Mouse (Mus musculus) embryonic stem cell, embryonic (primary cell): ENCODE results near the gene Dnajb8.

Experiments used
- CTCF ChIA-PET, 4 experiments: fragments of 300-600 bp in 2 of 4; fragments of 350-600 bp in 2 of 4; sonication (Branson Sonifier 250); formaldehyde crosslinking; loops; one replicate each; lab custom pipeline; 2022; ENCODE audit warnings: inconsistent platforms in 2 of 4; lab: Charles Lee
- POLR2A ChIA-PET, 4 experiments: fragments of 300-600 bp in 2 of 4; fragments of 350-600 bp in 2 of 4; sonication (Branson Sonifier 250); formaldehyde crosslinking; loops; one replicate each; lab custom pipeline; 2022; ENCODE audit warnings: antibody characterized with exemption in 4 of 4, inconsistent platforms in 1 of 4; lab: Charles Lee

Dnajb8 gene

DNA sequence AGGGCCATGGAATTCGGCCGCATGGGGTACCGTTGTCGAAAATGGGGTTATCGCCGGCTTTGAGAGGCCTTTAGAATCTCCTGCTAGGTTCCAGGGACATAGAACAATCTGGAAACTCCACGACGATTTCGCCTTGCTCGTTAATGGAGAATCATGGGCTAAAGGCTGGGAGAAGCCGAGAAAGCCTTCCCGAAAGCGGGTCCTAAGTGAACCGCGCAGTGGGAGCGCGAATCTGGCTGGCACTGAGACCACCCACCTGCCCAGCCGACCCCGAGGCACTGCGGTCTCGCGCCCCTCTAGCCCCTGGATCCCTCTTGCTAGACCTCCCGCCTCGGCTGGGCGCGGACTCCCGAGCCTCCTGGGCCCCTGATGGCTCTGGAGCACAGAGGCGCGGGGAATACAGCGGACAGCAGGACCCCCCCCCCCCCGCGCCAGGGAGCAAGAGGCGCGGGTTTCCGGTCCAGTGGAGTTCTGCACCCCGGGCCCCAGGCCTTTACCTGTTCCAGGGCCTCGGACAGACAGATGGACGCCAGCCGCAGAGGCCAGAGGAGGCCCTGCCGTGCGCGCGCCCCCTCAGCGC is 25.2 kb upstream of the Dnajb8 start:
- ChIA-PET CTCF (interaction anchor here in 1 of 4 experiments (0.9 kb wide), 1 partner anchor 46 kb away, joined by 4 read pairs; no protein-coding TSS in a partner anchor), POLR2A (interaction anchor here in 3 of 4 experiments (0.5 to 13.0 kb wide), 6 partner anchors 31 to 128 kb away, joined by 3 to 168 read pairs (median 4); no protein-coding TSS in a partner anchor)

- CTCF ChIA-PET = interaction anchor here in 2 of 4 experiments (0.9 kb wide), 3 partner anchors 8 to 45 kb away, joined by 3 to 5 read pairs (median 4); no protein-coding TSS in a partner anchor
Measured at GRCm38 (mm10) chr6:88197313-88198069, 24.6 kb upstream of the Dnajb8 start.

GRCm38 (mm10) chr6:88198070-88198940 is 23.8 kb upstream of the Dnajb8 start:
- ChIA-PET POLR2A (interaction anchor here (0.6 to 13.0 kb wide), 17 partner anchors 9 to 697 kb away, joined by 3 to 168 read pairs (median 5); partner anchors contain the start of gene Eefsec (in 1 of the 4)), CTCF (interaction anchor here (0.7 to 2.4 kb wide), 9 partner anchors 9 to 285 kb away, joined by 3 to 9 read pairs (median 4); no protein-coding TSS in a partner anchor)

More at GRCm38 (mm10) chr6:88197313-88198069, 24.6 kb upstream of the Dnajb8 start:
- POLR2A ChIA-PET = interaction anchor here (0.6 to 13.0 kb wide), 13 partner anchors 8 to 698 kb away, joined by 3 to 168 read pairs (median 5); partner anchors contain the start of gene Eefsec (in 1 of the 4)

GRCm38 (mm10) chr6:88199001-88199717 is 22.9 kb upstream of the Dnajb8 start:
- CTCF ChIA-PET = interaction anchor here (0.6 to 2.4 kb wide), 7 partner anchors 43 to 661 kb away, joined by 3 to 9 read pairs (median 4); no protein-coding TSS in a partner anchor
- POLR2A ChIA-PET = interaction anchor here in 3 of 4 experiments (0.6 to 13.0 kb wide), 16 partner anchors 8 to 686 kb away, joined by 3 to 168 read pairs (median 6); no protein-coding TSS in a partner anchor

GRCm38 (mm10) chr6:88199718-88200692 is 22.1 kb upstream of the Dnajb8 start:
- CTCF ChIA-PET = interaction anchor here (0.6 to 2.4 kb wide), 9 partner anchors 10 to 1446 kb away, joined by 3 to 10 read pairs (median 5); no protein-coding TSS in a partner anchor

DNA sequence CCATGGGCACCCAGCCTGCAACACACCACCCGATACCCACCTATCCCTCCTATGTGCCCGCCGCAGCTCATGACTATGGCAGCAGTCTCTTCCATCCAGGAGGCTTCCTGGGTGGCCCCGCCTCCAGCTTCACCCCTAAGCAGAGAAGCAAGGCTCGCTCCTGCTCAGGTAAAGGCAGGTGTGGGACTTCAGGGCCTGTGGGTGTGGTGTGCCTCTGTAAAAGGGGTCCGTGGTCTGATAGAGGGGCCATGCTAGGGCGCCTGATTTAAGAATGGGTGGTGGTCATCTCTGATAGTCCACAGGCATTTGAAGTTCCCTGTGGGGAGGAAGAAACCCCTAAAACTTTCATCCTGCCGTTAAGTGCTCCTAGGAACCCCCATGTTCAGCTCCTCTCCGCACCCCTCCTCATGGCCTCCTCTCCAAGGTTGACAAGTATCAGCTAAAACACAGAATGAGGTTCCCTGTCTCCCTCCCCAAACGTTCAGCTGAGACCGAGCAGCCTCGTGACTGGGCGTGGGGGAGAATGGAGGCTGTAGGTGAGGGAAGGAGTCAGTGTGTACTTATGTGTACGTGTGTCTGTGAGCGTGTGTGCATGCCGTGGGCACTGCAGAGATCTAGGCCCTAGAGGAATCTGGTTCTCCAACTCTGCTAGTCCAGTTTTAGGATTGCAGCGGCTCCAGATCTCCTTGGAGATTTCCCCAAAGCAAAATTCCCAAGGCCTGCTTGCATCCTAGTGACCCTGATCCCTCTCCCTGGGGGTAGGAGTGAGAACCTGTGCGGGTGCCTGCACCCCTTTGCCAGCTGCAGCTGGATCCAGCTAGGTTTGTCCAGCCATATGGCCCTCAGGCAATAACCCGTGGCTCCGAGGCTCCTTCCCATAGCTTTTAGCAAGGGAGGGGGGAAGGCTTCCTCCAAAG is 21.1 kb upstream of the Dnajb8 start:
- POLR2A ChIA-PET = interaction anchor here (0.5 to 13.0 kb wide), 16 partner anchors 9 to 627 kb away, joined by 3 to 168 read pairs (median 6); no protein-coding TSS in a partner anchor
- CTCF ChIA-PET = interaction anchor here (0.7 to 2.4 kb wide), 7 partner anchors 11 to 1447 kb away, joined by 3 to 10 read pairs (median 6); no protein-coding TSS in a partner anchor

More at GRCm38 (mm10) chr6:88199718-88200692, 22.1 kb upstream of the Dnajb8 start:
- POLR2A ChIA-PET = interaction anchor here (0.5 to 13.0 kb wide), 19 partner anchors 8 to 628 kb away, joined by 3 to 168 read pairs (median 6); no protein-coding TSS in a partner anchor

- POLR2A ChIA-PET = interaction anchor here in 3 of 4 experiments (0.6 to 13.0 kb wide), 10 partner anchors 7 to 242 kb away, joined by 3 to 168 read pairs (median 8); no protein-coding TSS in a partner anchor
- CTCF ChIA-PET = interaction anchor here in 2 of 4 experiments (0.6 to 2.1 kb wide), 4 partner anchors 12 to 40 kb away, joined by 3 to 9 read pairs (median 3); no protein-coding TSS in a partner anchor
Measured at GRCm38 (mm10) chr6:88201926-88202700, 20.0 kb upstream of the Dnajb8 start.

GRCm38 (mm10) chr6:88202921-88203690 is 19.0 kb upstream of the Dnajb8 start:
- ChIA-PET POLR2A (interaction anchor here in 3 of 4 experiments (0.6 to 3.4 kb wide), 7 partner anchors 9 to 173 kb away, joined by 3 to 17 read pairs (median 3); partner anchors contain the start of gene Gata2 (in 1 of the 3)), CTCF (interaction anchor here in 3 of 4 experiments (0.6 to 1.5 kb wide), 4 partner anchors 9 to 316 kb away, joined by 3 to 6 read pairs (median 3); partner anchors contain the start of gene Gata2 (in 1 of the 3))

GRCm38 (mm10) chr6:88203791-88204405 is 18.2 kb upstream of the Dnajb8 start:
- ChIA-PET CTCF (interaction anchor here in 3 of 4 experiments (0.6 to 1.5 kb wide), 4 partner anchors 10 to 315 kb away, joined by 3 to 6 read pairs (median 3); partner anchors contain the start of gene Gata2 (in 1 of the 3)), POLR2A (interaction anchor here in 3 of 4 experiments (0.6 to 1.9 kb wide), 6 partner anchors 9 to 172 kb away, joined by 3 to 8 read pairs (median 4); partner anchors contain the start of gene Gata2 (in 1 of the 3))

DNA sequence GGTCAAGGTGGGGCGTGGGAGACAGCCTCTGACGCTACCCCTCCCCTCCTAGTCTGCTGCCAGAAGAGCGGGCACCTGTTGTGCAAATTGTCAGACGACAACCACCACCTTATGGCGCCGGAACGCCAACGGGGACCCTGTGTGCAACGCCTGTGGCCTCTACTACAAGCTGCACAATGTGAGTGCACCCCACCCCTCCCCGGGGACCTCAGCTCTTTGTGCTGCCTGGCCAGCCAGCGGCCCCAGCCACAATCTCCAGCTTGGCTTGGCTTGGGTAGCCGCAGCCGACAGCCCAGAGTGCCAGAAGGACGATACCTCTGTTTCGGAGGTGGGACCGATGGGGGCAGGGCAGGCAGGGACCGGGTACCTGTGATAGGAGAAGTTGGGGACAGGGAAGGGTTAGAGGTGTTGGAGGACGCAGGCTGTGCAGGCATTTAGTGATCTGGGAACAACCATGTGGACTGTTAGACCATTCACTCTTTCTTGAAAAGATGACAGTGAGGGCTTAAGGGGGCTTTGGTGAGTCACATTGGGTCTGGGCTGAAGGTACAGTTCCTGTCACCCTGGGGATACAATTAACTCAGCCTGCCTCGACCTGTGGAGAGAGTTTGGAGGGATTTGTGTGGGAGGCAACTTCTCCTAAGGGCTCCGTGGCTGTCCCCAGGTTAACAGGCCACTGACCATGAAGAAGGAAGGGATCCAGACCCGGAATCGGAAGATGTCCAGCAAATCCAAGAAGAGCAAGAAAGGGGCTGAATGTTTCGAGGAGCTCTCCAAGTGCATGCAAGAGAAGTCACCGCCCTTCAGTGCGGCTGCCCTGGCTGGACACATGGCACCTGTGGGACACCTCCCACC is 17.3 kb upstream of the Dnajb8 start:
- CTCF ChIA-PET = interaction anchor here in 2 of 4 experiments (0.6 to 2.0 kb wide), 4 partner anchors 10 to 651 kb away, joined by 3 to 5 read pairs (median 4); no protein-coding TSS in a partner anchor
- POLR2A ChIA-PET = interaction anchor here in 2 of 4 experiments (0.6 to 2.2 kb wide), 7 partner anchors 10 to 97 kb away, joined by 3 to 8 read pairs (median 5); no protein-coding TSS in a partner anchor

DNA sequence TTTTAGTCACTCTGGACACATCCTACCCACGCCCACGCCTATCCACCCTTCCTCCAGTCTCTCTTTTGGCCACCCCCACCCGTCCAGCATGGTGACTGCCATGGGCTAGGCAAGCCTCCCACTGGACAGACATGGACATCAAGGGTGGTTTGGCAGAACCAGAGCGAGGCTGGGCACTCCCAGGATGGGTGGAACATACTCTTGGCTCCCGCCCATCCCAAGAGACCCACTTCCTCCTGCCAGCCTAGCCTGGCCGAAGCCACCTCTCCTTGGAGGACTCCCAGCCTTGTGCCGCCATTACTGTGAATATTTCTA is 16.7 kb upstream of the Dnajb8 start:
- POLR2A ChIA-PET = interaction anchor here in 2 of 4 experiments (1.1 to 2.2 kb wide), 6 partner anchors 10 to 37 kb away, joined by 3 to 8 read pairs (median 5); no protein-coding TSS in a partner anchor
- CTCF ChIA-PET = interaction anchor here in 2 of 4 experiments (0.6 to 2.0 kb wide), 4 partner anchors 9 to 650 kb away, joined by 3 to 5 read pairs (median 4); no protein-coding TSS in a partner anchor
